Mouse (Mus musculus) myocyte (in vitro differentiated cells): Measurements from ENCODE around the gene AL607142.1.

Experiments used
- MYOD1 ChIP-seq, 3 experiments: IDR thresholded peaks; one replicate each; pipeline ENCODE4 v1.6.1; 2011; ENCODE audit warnings: control low read depth in 2 of 3, low read depth in 2 of 3, mild to moderate bottlenecking in 2 of 3, moderate library complexity in 1 of 3; ENCODE audit not compliant: insufficient read length in 2 of 3, control insufficient read depth in 1 of 3
- POLR2A ChIP-seq: IDR thresholded peaks from one replicate; pipeline ENCODE4 v1.6.1; 2011; ENCODE audit warnings: low read depth, mild to moderate bottlenecking, control low read depth, moderate library complexity; ENCODE audit not compliant: insufficient read length

- no peak for TF ChIP-seq MYOD1 (IDR thresholded peaks at IDR 0.05; ENCODE audit: control insufficient read depth in 1 of 3, insufficient read length in 2 of 3, low read depth in 2 of 3)
- TF ChIP-seq POLR2A = no peak
Measured at GRCm38 (mm10) chr4:120062198-120062597, 2.6 kb upstream of the AL607142.1 start.
